Mouse (Mus musculus) embryonic facial prominence, embryonic 12.5 days (tissue): ENCODE measurements around the gene Apoh. TPM values are rescaled to one million over a fixed set of nuclear protein-coding genes. Genes with fewer than 3 reads are reported as not detected.

Source experiments
- ATAC-seq: fragments of 200-750 bp; cut with Nextera tagmentation; 2 replicates; pipeline ENCODE4 v1.8.0; 2017; ENCODE audit not compliant: insufficient number of reproducible peaks, insufficient read depth, low FRiP score, low TSS enrichment
- H3K27ac ChIP-seq: fragments of 300-500 bp; sonication (generic); 2 replicates; pipeline ENCODE4 v1.5.1; 2016; ENCODE audit warnings: mild to moderate bottlenecking
- H3K27me3 ChIP-seq: fragments of 300-500 bp; sonication (generic); 2 replicates; pipeline ENCODE4 v1.6.1; 2016; ENCODE audit warnings: mild to moderate bottlenecking, moderate library complexity
- H3K36me3 ChIP-seq: fragments of 300-500 bp; sonication (generic); 2 replicates; pipeline ENCODE4 v1.6.1; 2016; ENCODE audit warnings: mild to moderate bottlenecking
- H3K4me1 ChIP-seq: fragments of 300-500 bp; sonication (generic); 2 replicates; pipeline ENCODE4 v1.6.1; 2016
- H3K4me2 ChIP-seq: fragments of 300-500 bp; sonication (generic); replicated peaks from 2 replicates; pipeline ENCODE4 v1.6.1; 2016; ENCODE audit warnings: mild to moderate bottlenecking, moderate library complexity
- H3K4me3 ChIP-seq: fragments of 300-500 bp; sonication (generic); 2 replicates; pipeline ENCODE4 v1.5.1; 2016; ENCODE audit warnings: mild to moderate bottlenecking
- H3K9ac ChIP-seq: fragments of 300-500 bp; sonication (generic); 2 replicates; pipeline ENCODE4 v1.6.1; 2016; ENCODE audit warnings: mild to moderate bottlenecking, moderate library complexity
- H3K9me3 ChIP-seq: fragments of 300-500 bp; sonication (generic); 2 replicates; pipeline ENCODE4 v1.6.1; 2016; ENCODE audit warnings: mild to moderate bottlenecking, moderate library complexity
- WGBS: fragments of 180-500 bp; shearing (Covaris S2); methylation state at CpG from one replicate; pipeline ENCODE4 v1.1.7; 2016; 5-methylcytosine and 5-hydroxymethylcytosine counted together
- polyA plus RNA-seq: library from polyadenylated mRNA; unstranded; fragments of >200 nt; fragmentation: Nextera tagmentation; extraction: Ambion mirVana; gene quantifications from 2 replicates; pipeline ENCODE4 v1.2.1, GENCODE M21; 2016

Gene Apoh
- polyA plus RNA-seq, 1 experiment from 2014 or later: 0.46 TPM

DNA sequence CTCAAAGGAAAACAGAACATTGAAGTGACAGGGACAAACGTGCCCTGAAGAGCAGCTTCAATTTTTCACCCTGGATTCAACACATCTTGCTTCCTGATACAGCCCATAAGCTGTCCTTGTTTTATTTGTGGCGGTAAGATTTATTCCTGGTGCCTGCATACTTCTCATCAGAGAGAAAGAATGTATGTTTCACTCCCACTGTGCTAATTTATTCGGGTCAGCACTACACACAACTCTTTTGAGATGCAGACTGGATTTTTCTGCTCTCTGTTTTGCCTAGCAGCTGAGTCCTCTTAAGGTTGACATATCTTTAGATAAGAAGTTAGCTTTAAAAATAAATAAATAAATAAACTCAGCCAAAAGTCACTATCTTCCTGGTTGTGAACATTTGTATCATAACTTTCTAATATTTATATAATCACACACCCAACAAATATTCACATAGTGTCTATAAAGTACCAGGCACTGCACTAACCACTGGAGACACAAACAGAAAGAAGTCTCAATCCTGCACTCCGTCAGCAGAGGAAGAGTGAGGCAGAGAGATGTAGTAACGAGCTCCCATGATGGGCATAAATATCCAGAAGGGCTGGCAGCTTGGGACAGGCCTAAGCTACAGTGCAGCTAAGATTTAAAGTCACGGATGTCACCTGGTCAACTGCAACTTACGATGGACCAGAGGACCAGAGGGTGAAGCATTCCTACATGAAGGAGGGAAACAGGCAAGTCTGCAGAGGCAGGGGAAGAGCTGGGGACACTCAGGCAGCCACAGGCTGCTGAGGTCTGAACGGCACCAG lies 9.4 kb upstream of the Apoh start:
- H3K4me3 ChIP-seq: no peak overlapping the region
- H3K27ac ChIP-seq: no peak overlapping the region
- H3K36me3 ChIP-seq: no peaks in the 10 kb centered on the region
- H3K4me1 ChIP-seq: peaks cover 9% of the 10 kb centered on the region; the same call in 1 of the 2 replicates
- no peaks in the 10 kb centered on the region for H3K9me3 ChIP-seq
- ATAC-seq: no peak
- H3K27me3 ChIP-seq: no peaks in the 10 kb centered on the region
- H3K9ac ChIP-seq: no peak overlapping the region
- 67% methylated on average over 8 of the region's 8 CpGs for WGBS
- no peak overlapping the region for H3K4me2 ChIP-seq

DNA sequence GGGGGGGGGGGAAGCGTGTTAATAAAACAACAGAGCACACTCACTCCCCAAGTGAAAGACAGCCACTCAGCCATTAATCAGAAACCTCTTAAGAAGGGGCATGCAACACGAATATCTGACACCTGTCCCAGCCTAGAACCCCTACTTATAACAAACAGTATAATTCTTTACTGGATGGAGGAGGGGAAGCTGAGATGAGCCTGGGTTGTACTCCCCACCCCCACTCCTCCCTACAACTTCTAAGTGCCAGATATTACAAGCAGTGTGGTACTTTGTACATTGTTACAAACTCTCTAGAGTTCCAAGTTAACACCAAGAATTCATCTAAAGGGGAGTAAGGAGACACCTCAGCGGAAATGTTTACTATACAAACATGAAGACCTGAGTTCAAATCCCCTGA lies 8.5 kb upstream of the Apoh start:
- H3K4me2 ChIP-seq: no peak overlapping the region
- ATAC-seq: no peak
- peaks cover 9% of the 10 kb centered on the region; the same call in 1 of the 2 replicates for H3K4me1 ChIP-seq
- no peak overlapping the region for H3K4me3 ChIP-seq
- no peaks in the 10 kb centered on the region for H3K36me3 ChIP-seq
- WGBS: 58% methylated on average over 3 of the region's 3 CpGs
- H3K27ac ChIP-seq: no peak overlapping the region
- H3K9me3 ChIP-seq: no peaks in the 10 kb centered on the region
- no peaks in the 10 kb centered on the region for H3K27me3 ChIP-seq
- H3K9ac ChIP-seq: no peak overlapping the region

GRCm38 (mm10) chr11:108335536-108335935 lies 7.6 kb upstream of the Apoh start:
- H3K27me3 ChIP-seq: no peaks in the 10 kb centered on the region
- no peak overlapping the region for H3K9ac ChIP-seq
- H3K27ac ChIP-seq: no peak overlapping the region
- H3K4me3 ChIP-seq: no peak overlapping the region
- H3K36me3 ChIP-seq: no peaks in the 10 kb centered on the region
- H3K4me1 ChIP-seq: peaks cover 9% of the 10 kb centered on the region; the same call in 1 of the 2 replicates
- no peak for ATAC-seq
- 89% methylated on average over 4 of the region's 4 CpGs for WGBS
- no peak overlapping the region for H3K4me2 ChIP-seq
- no peaks in the 10 kb centered on the region for H3K9me3 ChIP-seq

DNA sequence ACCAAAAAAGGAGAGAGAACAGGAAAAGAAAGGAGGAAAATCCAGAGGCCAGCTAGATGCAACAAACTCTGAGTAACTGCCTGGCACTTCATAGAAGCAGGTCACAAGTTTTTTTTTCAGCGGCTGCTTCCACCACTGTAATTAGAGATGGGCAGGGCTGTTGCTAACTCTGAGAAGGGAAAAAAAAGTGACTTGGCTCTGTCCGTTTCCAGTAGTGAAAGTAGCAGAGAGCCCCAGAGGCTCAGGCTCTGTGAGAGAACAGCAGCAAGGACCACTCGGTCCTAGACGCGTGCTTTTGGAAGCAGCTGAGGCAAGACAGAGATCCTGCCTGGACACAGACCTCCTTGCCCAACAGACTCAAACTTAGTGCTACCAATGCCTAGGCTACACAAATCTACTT lies 6.7 kb upstream of the Apoh start:
- H3K4me2 ChIP-seq: no peak overlapping the region
- H3K4me1 ChIP-seq: peaks cover 9% of the 10 kb centered on the region; the same call in 1 of the 2 replicates
- WGBS: 15% methylated on average over 5 of the region's 5 CpGs
- no peaks in the 10 kb centered on the region for H3K36me3 ChIP-seq
- H3K4me3 ChIP-seq: no peak overlapping the region
- H3K27ac ChIP-seq: no peak overlapping the region
- H3K9me3 ChIP-seq: no peaks in the 10 kb centered on the region
- ATAC-seq: no peak
- no peaks in the 10 kb centered on the region for H3K27me3 ChIP-seq
- no peak overlapping the region for H3K9ac ChIP-seq

- no peak overlapping the region for H3K4me2 ChIP-seq
- H3K27me3 ChIP-seq: 0 out of 2 replicates have a peak, but pooled peaks cover 6% of the 10 kb centered on the region
- no peak overlapping the region for H3K9ac ChIP-seq
- H3K9me3 ChIP-seq: no peaks in the 10 kb centered on the region
- H3K36me3 ChIP-seq: no peaks in the 10 kb centered on the region
- no peak for ATAC-seq
- H3K4me1 ChIP-seq: 0 out of 2 replicates have a peak, but pooled peaks cover 3% of the 10 kb centered on the region
- H3K27ac ChIP-seq: no peak overlapping the region
- 85% methylated on average over 4 of the region's 4 CpGs for WGBS
- no peak overlapping the region for H3K4me3 ChIP-seq
Measured at GRCm38 (mm10) chr11:108340293-108340692, 2.9 kb upstream of the Apoh start.

- H3K4me2 ChIP-seq: peak overlapping the region; percentile 100
- WGBS: 46% methylated on average over 8 of the region's 8 CpGs
- H3K4me3 ChIP-seq: peak overlapping the region; percentile 78
- no peaks in the 10 kb centered on the region for H3K9me3 ChIP-seq
- H3K9ac ChIP-seq: no peak overlapping the region
- H3K27ac ChIP-seq: no peak overlapping the region
- 0 out of 2 replicates have a peak, but pooled peaks cover 3% of the 10 kb centered on the region for H3K4me1 ChIP-seq
- no peaks in the 10 kb centered on the region for H3K36me3 ChIP-seq
- ATAC-seq: no peak
- H3K27me3 ChIP-seq: 0 out of 2 replicates have a peak, but pooled peaks cover 6% of the 10 kb centered on the region
Measured at GRCm38 (mm10) chr11:108341783-108342182, 1.4 kb upstream of the Apoh start.

DNA sequence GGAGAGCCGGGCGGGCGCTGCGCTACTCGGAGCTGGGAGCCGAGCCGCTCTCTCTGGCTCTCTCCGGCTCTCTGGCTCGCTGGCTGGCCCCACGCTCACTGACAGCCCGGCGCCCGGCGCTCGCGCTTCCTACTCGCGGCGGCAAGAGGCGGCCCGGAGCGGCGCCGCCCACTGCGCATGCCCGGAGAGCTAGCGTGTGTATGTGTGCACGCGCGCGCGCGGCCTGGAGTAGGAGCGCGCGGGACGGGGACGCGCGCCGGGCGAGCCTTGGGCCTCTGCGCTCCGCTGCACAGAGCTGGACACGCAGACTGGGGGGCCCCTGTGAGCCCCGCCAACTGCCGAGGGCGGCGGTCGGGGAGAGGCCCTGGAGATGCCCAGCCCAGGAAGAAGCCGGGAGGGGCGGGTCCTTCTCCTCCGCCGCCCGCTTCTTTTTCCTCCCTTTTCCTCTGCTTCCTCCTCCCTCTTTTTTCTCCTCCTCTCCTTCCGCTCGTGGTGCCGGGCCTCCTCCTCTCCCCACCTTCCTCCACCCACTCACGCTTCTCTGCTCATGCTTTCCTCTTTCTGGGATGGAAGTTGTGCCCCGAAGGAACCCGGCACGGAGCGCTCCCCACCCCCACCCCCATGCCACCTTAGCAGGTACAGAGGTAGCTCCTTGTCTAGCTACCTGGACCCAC lies 772 bp downstream of the Apoh start, which contains the start of gene Prkca:
Prkca (minus strand) TSS at position 140 of the 674 bp plus-strand sequence.
- no peaks in the 10 kb centered on the region for H3K9me3 ChIP-seq
- 0 out of 2 replicates have a peak, but pooled peaks cover 6% of the 10 kb centered on the region for H3K27me3 ChIP-seq
- 0 out of 2 replicates have a peak, but pooled peaks cover 3% of the 10 kb centered on the region for H3K4me1 ChIP-seq
- under 1% methylated on average over 59 of the region's 63 CpGs for WGBS
- H3K4me2 ChIP-seq: peak within 1 kb of the TSS; percentile 100
- no peaks in the 10 kb centered on the region for H3K36me3 ChIP-seq
- peak within 1 kb of the TSS; percentile 75 for H3K9ac ChIP-seq
- peak; percentile 92 for ATAC-seq
- H3K27ac ChIP-seq: peak within 1 kb of the TSS; percentile 73
- H3K4me3 ChIP-seq: peak within 1 kb of the TSS; percentile 78

- whole genome bisulfite sequencing: 60% methylated on average over 8 of the region's 8 CpGs
- Histone ChIP-seq H3K36me3 (no peaks in the 10 kb centered on the region), H3K4me1 (0 out of 2 replicates have a peak, but pooled peaks cover 3% of the 10 kb centered on the region), H3K27me3 (0 out of 2 replicates have a peak, but pooled peaks cover 6% of the 10 kb centered on the region), H3K4me3 (peak overlapping the region; percentile 78), H3K27ac (no peak overlapping the region), H3K4me2 (peak overlapping the region; percentile 100), H3K9ac (no peak overlapping the region), H3K9me3 (no peaks in the 10 kb centered on the region)
- ATAC-seq: no peak
Measured at GRCm38 (mm10) chr11:108344759-108345158, 1.6 kb downstream of the Apoh start.

- no peak overlapping the region for H3K4me3 ChIP-seq
- no peak overlapping the region for H3K4me2 ChIP-seq
- 0 out of 2 replicates have a peak, but pooled peaks cover 3% of the 10 kb centered on the region for H3K4me1 ChIP-seq
- no peak overlapping the region for H3K9ac ChIP-seq
- no peak overlapping the region for H3K27ac ChIP-seq
- no peaks in the 10 kb centered on the region for H3K36me3 ChIP-seq
- H3K9me3 ChIP-seq: no peaks in the 10 kb centered on the region
- ATAC-seq: no peak
- H3K27me3 ChIP-seq: peaks cover 6% of the 10 kb centered on the region; the same call in 1 of the 2 replicates
- 75% methylated on average over 2 of the region's 2 CpGs for WGBS
Measured at GRCm38 (mm10) chr11:108345321-108345720, 2.2 kb downstream of the Apoh start.

DNA sequence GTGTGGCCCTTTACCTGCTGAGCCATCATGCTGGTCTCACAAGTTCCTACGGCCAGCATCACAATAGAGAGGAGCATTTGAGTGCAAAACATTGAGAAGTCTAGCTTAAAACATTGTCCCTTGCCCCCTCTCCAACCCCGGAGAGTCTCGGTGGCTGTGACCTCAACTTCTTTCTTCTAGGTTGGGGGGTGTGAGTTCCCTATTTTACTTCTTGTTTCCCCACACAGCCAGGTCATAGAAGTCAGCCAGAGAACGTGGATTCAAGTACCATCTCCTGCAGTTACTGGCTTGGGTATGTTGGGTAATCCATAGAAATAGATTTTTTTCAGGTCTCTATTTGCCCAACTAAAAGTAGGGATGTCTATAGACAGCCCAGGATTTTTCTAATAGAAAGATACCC lies 7.6 kb downstream of the Apoh start:
- no peak overlapping the region for H3K4me2 ChIP-seq
- 87% methylated on average over 4 of the region's 4 CpGs for WGBS

DNA sequence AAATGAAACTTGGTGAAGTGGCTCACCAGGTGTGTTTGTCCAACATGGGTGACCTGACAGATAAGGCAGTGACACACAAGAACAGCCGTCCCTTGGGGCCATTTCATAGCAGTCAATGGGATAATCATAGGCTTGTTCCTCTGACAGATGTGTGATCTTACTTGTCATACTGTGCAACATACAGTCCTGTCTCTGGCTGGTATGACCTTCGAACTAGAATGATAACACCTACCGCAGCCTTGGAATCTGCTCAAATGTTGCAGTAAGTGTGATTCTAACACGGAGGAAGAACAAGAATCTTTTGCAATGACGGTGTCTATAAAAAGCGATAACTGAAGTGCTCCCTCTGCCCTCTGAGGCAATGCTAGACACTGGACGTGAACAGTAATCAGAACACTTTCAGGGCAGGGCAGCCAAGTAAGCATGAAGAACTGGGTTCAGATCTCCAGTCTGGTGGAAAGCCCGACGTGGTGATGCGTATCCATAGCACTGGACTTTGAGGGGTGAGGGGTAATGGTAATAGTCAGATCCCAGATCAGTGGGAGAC lies 9.8 kb downstream of the Apoh start:
- Histone ChIP-seq H3K9me3 (no peaks in the 10 kb centered on the region), H3K4me2 (no peak overlapping the region), H3K27me3 (no peaks in the 10 kb centered on the region; the same call in 1 of the 2 replicates), H3K4me3 (no peak overlapping the region), H3K36me3 (no peaks in the 10 kb centered on the region), H3K4me1 (no peaks in the 10 kb centered on the region), H3K9ac (no peak overlapping the region), H3K27ac (no peak overlapping the region)
- WGBS: 87% methylated on average over 10 of the region's 10 CpGs
- no peak for ATAC-seq

More for the DNA sequence above, 7.6 kb downstream of the Apoh start:
- no peaks in the 10 kb centered on the region for H3K4me1 ChIP-seq
- ATAC-seq: no peak
- no peak overlapping the region for H3K4me3 ChIP-seq
- no peak overlapping the region for H3K27ac ChIP-seq
- no peaks in the 10 kb centered on the region for H3K36me3 ChIP-seq
- H3K27me3 ChIP-seq: no peaks in the 10 kb centered on the region; the same call in 1 of the 2 replicates
- H3K9ac ChIP-seq: no peak overlapping the region
- no peaks in the 10 kb centered on the region for H3K9me3 ChIP-seq
